Mouse (Mus musculus) gastrocnemius, adult 2 months (tissue): ENCODE measurements around the gene Pglyrp2. TPM values are rescaled to one million over a fixed set of nuclear protein-coding genes. Genes with fewer than 3 reads are reported as not detected.

ENCODE experiments used
- DNase-seq: peaks from one replicate; pipeline ENCODE4 v3.0.0; 2022
- H3K27ac ChIP-seq: fragments of 200-600 bp; 2 replicates; pipeline ENCODE4 v1.8.1; 2022; ENCODE audit warnings: mild to moderate bottlenecking
- H3K4me3 ChIP-seq: fragments of 200-600 bp; 2 replicates; pipeline ENCODE4 v1.8.1; 2022; ENCODE audit warnings: mild to moderate bottlenecking, moderate library complexity
- CTCF ChIP-seq: fragments of 200-600 bp; IDR thresholded peaks from 2 replicates; pipeline ENCODE4 v1.8.1; 2022; ENCODE audit warnings: antibody characterized with exemption, mild to moderate bottlenecking, moderate library complexity
- intact Hi-C: fragments of 180-260 bp; cut with DNase I; formaldehyde crosslinking; loops from one replicate; pipeline ENCODE4 v1.15.1; 2025
- long read RNA-seq, 2 experiments: library from polyadenylated mRNA; stranded (forward); transcript quantifications; one replicate each; pipeline ENCODE4 v2.0.0; 2021
- total RNA-seq, 2 experiments: library from RNA; stranded (reverse); gene quantifications; 2 replicates each; pipeline ENCODE4 v1.2.3; 2021

Gene Pglyrp2
- total RNA-seq, result not detected
- long read RNA-seq, experiment 1, result 0 reads
- long read RNA-seq, experiment 2, result 0 reads

- Histone ChIP-seq H3K27ac (no peak within 1 kb of the TSS), H3K4me3 (no peak within 1 kb of the TSS)
- DNase-seq, result no peak
- intact Hi-C loops, result no loop called here
- no peak for TF ChIP-seq CTCF
These were observed at the start of gene Pglyrp2 for GRCm38 (mm10) chr17:32424034-32424433. TSS of gene Pglyrp2 (minus strand) at chr17:32424167.

GRCm38 (mm10) chr17:32472176-32472575 is 48.2 kb upstream of the Pglyrp2 start:
- intact Hi-C loops, result no loop called here
- DNase-seq, result no peak
- TF ChIP-seq CTCF, result no peak
- no peak overlapping the region for H3K4me3 ChIP-seq
- no peak overlapping the region for H3K27ac ChIP-seq

- Histone ChIP-seq H3K27ac (no peak overlapping the region), H3K4me3 (no peak overlapping the region)
- no peak for DNase-seq
- TF ChIP-seq CTCF, result no peak
- intact Hi-C loops, result no loop called here
These were observed 46.8 kb upstream of the Pglyrp2 start for GRCm38 (mm10) chr17:32470795-32471194.

GRCm38 (mm10) chr17:32468494-32468893 is 44.5 kb upstream of the Pglyrp2 start:
- no peak overlapping the region for H3K4me3 ChIP-seq
- no peak overlapping the region for H3K27ac ChIP-seq
- intact Hi-C loops, result no loop called here
- DNase-seq, result no peak
- TF ChIP-seq CTCF, result no peak

GRCm38 (mm10) chr17:32454997-32455396 is 31.0 kb upstream of the Pglyrp2 start:
- no peak for DNase-seq
- Histone ChIP-seq H3K4me3 (no peak overlapping the region), H3K27ac (no peak overlapping the region)
- intact Hi-C loops, result no loop called here
- TF ChIP-seq CTCF, result no peak

GRCm38 (mm10) chr17:32454188-32454587 is 30.2 kb upstream of the Pglyrp2 start:
- Histone ChIP-seq H3K27ac (no peak overlapping the region), H3K4me3 (no peak overlapping the region)
- intact Hi-C loops, result no loop called here
- no peak for DNase-seq
- TF ChIP-seq CTCF, result no peak

GRCm38 (mm10) chr17:32452482-32452881 is 28.5 kb upstream of the Pglyrp2 start, which contains the start of gene Cyp4f39:
TSS of gene Cyp4f39 (plus strand) at chr17:32452723.
- TF ChIP-seq CTCF, result no peak
- no peak within 1 kb of the TSS for H3K27ac ChIP-seq
- intact Hi-C loops, result no loop called here
- peak within 1 kb of the TSS; percentile 51 for H3K4me3 ChIP-seq
- peak; percentile 45 for DNase-seq

GRCm38 (mm10) chr17:32450844-32451537 is 27.0 kb upstream of the Pglyrp2 start:
- intact Hi-C loops, result no loop called here
- DNase-seq, result no peak
- Histone ChIP-seq H3K27ac (no peak overlapping the region), H3K4me3 (no peak overlapping the region)
- no peak for TF ChIP-seq CTCF

- TF ChIP-seq CTCF, result no peak
- intact Hi-C loops, result no loop called here
- Histone ChIP-seq H3K27ac (no peak overlapping the region), H3K4me3 (no peak overlapping the region)
- DNase-seq, result no peak
These were observed 25.1 kb upstream of the Pglyrp2 start for GRCm38 (mm10) chr17:32449042-32449441.

- intact Hi-C loops, result no loop called here
- no peak for DNase-seq
- H3K4me3 ChIP-seq, result no peak overlapping the region
- H3K27ac ChIP-seq, result no peak overlapping the region
- peak; percentile 14; the same call in 1 of the 2 replicates for TF ChIP-seq CTCF
These were observed 23.2 kb upstream of the Pglyrp2 start for GRCm38 (mm10) chr17:32447195-32447594.

- peak; percentile 46 for DNase-seq
- intact Hi-C loops, result no loop called here
- Histone ChIP-seq H3K4me3 (no peak overlapping the region), H3K27ac (peak overlapping the region; percentile 12; the same call in 1 of the 2 replicates)
- TF ChIP-seq CTCF, result no peak
These were observed 21.0 kb upstream of the Pglyrp2 start for GRCm38 (mm10) chr17:32445016-32445415.

- Histone ChIP-seq H3K27ac (no peak overlapping the region), H3K4me3 (no peak overlapping the region)
- intact Hi-C loops, result no loop called here
- TF ChIP-seq CTCF, result no peak
- no peak for DNase-seq
These were observed 19.3 kb upstream of the Pglyrp2 start for GRCm38 (mm10) chr17:32443245-32443644.

GRCm38 (mm10) chr17:32437106-32437505 is 13.1 kb upstream of the Pglyrp2 start:
- no peak overlapping the region for H3K27ac ChIP-seq
- no peak for TF ChIP-seq CTCF
- no peak for DNase-seq
- intact Hi-C loops, result loop anchor here (5.0 kb wide), 1 partner anchor 45 kb away; no protein-coding TSS in a partner anchor
- no peak overlapping the region for H3K4me3 ChIP-seq

GRCm38 (mm10) chr17:32435151-32435550 is 11.2 kb upstream of the Pglyrp2 start:
- no peak overlapping the region for H3K27ac ChIP-seq
- DNase-seq, result no peak
- intact Hi-C loops, result loop anchor here (5.0 kb wide), 1 partner anchor 43 kb away; no protein-coding TSS in a partner anchor
- no peak overlapping the region for H3K4me3 ChIP-seq
- TF ChIP-seq CTCF, result no peak
